Mouse (Mus musculus) ES-Bruce4 (cell line): ENCODE results near the gene St6galnac3.

ENCODE experiments used
- CTCF ChIP-seq: IDR thresholded peaks from one replicate; pipeline ENCODE4 v1.8.1; 2011; ENCODE audit warnings: low read depth, low read length
- POLR2A ChIP-seq: IDR thresholded peaks from one replicate; pipeline ENCODE4 v1.8.1; 2011; ENCODE audit warnings: low read length; ENCODE audit not compliant: insufficient read depth

DNA sequence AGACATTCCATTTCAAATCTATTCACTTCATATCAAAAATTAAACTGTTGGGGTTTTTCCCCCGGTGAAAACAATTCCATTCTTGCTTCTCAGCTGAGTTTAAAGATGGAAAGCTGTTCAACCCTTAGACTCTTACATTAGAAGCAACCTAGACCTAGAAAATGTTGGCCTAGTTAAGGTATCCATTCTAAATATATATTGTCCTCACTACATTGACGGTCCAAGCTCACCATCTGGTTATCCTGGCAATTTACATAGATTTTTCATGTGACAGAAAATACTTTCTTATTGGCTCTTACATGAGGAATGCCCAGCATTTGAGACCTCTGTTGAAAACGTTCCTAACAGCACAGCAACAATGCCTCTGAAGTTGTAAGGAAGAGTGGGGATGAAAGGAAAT lies 400.7 kb downstream of the St6galnac3 start:
- TF ChIP-seq POLR2A (no peak), CTCF (no peak)
